Mouse (Mus musculus) hindbrain, postnatal 0 days (tissue): ENCODE measurements at regions not wholly inside any gene's neighbourhood (a gene's known extent, or its start where the extent isn't known, plus 50 kb on each side); places are given as distances from the start of the nearest gene placed in this dataset.

Experiments used
- ATAC-seq: fragments of 200-750 bp; cut with Nextera tagmentation; 2 replicates; pipeline ENCODE4 v1.8.0; 2017; ENCODE audit warnings: mild to moderate bottlenecking, moderate TSS enrichment, moderate library complexity
- DNase-seq: peaks from one replicate; pipeline ENCODE4 v3.0.0-alpha.2; 2015; ENCODE audit warnings: low spot score
- H3K27ac ChIP-seq: fragments of 300-500 bp; sonication (generic); 2 replicates; pipeline ENCODE4 v1.5.1; 2014; ENCODE audit warnings: mild to moderate bottlenecking
- H3K27me3 ChIP-seq: fragments of 300-500 bp; sonication (generic); 2 replicates; pipeline ENCODE4 v1.6.1; 2014; ENCODE audit warnings: low read length, mixed read lengths; ENCODE audit not compliant: insufficient read depth
- H3K36me3 ChIP-seq: fragments of 300-500 bp; sonication (generic); 2 replicates; pipeline ENCODE4 v1.6.1; 2014; ENCODE audit warnings: low read length, mixed read lengths; ENCODE audit not compliant: insufficient read depth
- H3K4me1 ChIP-seq: fragments of 300-500 bp; sonication (generic); 2 replicates; pipeline ENCODE4 v1.6.1; 2014; ENCODE audit warnings: antibody characterized with exemption, low read length, mixed read lengths; ENCODE audit not compliant: insufficient read depth
- H3K4me2 ChIP-seq: fragments of 300-500 bp; sonication (generic); 2 replicates; pipeline ENCODE4 v1.6.1; 2014; ENCODE audit warnings: low read depth, mild to moderate bottlenecking, low read length, moderate library complexity, mixed read lengths
- H3K4me3 ChIP-seq: fragments of 300-500 bp; sonication (generic); 2 replicates; pipeline ENCODE4 v1.5.1; 2014; ENCODE audit warnings: low read length
- H3K9ac ChIP-seq: fragments of 300-500 bp; sonication (generic); replicated peaks from 2 replicates; pipeline ENCODE4 v1.6.1; 2014; ENCODE audit warnings: mild to moderate bottlenecking, low read length, moderate library complexity, mixed read lengths
- H3K9me3 ChIP-seq: fragments of 300-500 bp; sonication (generic); 2 replicates; pipeline ENCODE4 v1.6.1; 2016; ENCODE audit warnings: low read length, mixed read lengths
- CTCF ChIP-seq: IDR thresholded peaks from 2 replicates; pipeline ENCODE4 v1.5.1; 2016; ENCODE audit warnings: antibody characterized with exemption, control low read depth, low read depth
- WGBS: fragments of 180-500 bp; shearing (Covaris S2); extraction: QIAGEN DNeasy Blood & Tissue Kit; methylation state at CpG from one replicate; pipeline ENCODE4 v1.1.7; 2014; 5-methylcytosine and 5-hydroxymethylcytosine counted together

DNA sequence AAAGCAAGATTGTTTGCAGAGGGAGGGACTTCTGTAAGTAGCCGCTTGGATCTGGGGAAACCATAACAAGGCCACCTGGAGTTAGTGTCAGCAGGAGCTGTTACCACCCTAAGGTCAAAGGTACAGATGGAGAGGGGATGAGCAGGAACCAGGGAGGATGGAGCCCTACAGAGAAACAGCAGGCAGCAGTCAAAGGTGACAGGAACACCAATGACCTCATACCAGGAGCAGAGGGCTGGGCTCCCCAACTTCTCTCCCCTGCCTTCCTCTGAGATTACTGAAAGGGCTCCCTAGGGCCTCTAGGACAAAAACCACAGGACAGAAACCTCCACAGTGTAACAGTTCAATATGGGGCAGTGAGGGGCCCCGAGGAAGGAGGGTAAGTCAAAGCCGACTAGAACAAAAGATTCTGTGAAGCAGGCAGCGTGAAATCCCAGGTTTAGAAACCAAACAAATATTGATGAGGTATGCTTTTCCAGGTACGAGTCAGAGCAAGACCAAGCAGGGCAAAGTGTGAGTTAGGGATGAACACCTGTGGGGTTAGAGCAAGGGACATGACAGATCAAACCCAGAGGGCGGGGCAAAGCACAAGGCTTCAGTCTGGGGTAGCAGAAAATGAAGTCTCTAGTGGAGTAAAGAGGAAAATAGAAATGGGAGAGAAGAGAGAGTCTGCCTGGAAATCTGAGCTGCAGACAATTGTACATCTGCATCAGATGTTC is 194.4 kb downstream of the Efnb2 start:
- H3K4me3 ChIP-seq = no peak overlapping the region

DNA sequence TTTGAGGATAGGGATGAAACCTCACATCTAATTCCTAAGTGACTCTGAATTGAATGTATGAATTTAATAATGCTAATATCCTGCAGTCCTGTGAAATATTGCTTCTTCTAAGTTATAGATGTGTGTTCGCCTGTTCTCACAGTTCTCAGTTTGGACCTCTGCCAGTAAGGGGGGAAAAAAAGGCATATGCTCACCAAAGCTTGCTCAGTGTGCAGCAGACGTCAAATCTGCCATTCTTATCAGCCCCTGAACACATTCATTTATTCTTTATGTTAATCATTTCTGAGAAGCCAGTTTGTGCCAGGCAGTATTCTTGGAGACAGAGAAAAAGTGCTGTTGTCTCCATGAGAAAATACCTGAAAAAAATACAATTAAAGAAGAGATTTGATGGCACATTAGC is 198.6 kb downstream of the Efnb2 start:
- DNase-seq (peak; percentile 42), ATAC-seq (no peak)
- TF ChIP-seq CTCF = no peak

More for the DNA sequence above, 194.4 kb downstream of the Efnb2 start:
- H3K27ac ChIP-seq = no peak overlapping the region
- ATAC-seq (no peak), DNase-seq (no peak)
- 25% methylated on average over 6 of the region's 6 CpGs for WGBS
- H3K27me3 ChIP-seq = no peaks in the 10 kb centered on the region
- H3K36me3 ChIP-seq = no peaks in the 10 kb centered on the region
- H3K4me1 ChIP-seq = no peaks in the 10 kb centered on the region; the same call in 1 of the 2 replicates
- no peak overlapping the region for H3K4me2 ChIP-seq
- H3K9me3 ChIP-seq = no peaks in the 10 kb centered on the region
- H3K9ac ChIP-seq = no peak overlapping the region
- no peak for TF ChIP-seq CTCF

DNA sequence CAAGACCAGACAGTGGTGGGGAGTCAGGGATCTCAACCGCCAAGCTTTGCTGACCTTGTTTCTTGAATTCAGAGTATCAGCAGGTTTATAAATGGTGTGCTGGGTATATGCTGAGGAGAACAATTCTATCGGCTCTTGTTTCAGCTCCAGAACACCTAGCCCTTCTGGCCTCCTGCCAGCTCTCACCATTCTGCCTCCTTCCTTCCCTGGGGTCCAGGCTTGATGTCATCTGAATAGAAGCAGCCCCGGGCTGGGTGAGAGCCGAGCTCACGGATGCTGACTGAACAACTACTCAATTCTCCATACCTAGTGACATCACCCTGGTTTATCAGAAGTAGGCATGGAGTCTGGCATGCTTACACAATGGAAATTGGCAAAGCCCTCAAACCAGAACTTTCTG is 203.5 kb downstream of the Efnb2 start:
- Histone ChIP-seq H3K4me1 (no peaks in the 10 kb centered on the region; the same call in 1 of the 2 replicates), H3K4me3 (no peak overlapping the region), H3K9ac (no peak overlapping the region), H3K36me3 (no peaks in the 10 kb centered on the region), H3K27me3 (no peaks in the 10 kb centered on the region), H3K4me2 (no peak overlapping the region), H3K9me3 (no peaks in the 10 kb centered on the region), H3K27ac (no peak overlapping the region)
- ATAC-seq = no peak
- no peak for TF ChIP-seq CTCF
- WGBS = 56% methylated on average over 5 of the region's 5 CpGs
- DNase-seq = no peak

More for the DNA sequence above, 198.6 kb downstream of the Efnb2 start:
- H3K4me2 ChIP-seq = no peak overlapping the region
- H3K36me3 ChIP-seq = no peaks in the 10 kb centered on the region
- no peak overlapping the region for H3K4me3 ChIP-seq
- no peaks in the 10 kb centered on the region for H3K27me3 ChIP-seq
- H3K9me3 ChIP-seq = no peaks in the 10 kb centered on the region
- H3K9ac ChIP-seq = no peak overlapping the region
- H3K4me1 ChIP-seq = no peaks in the 10 kb centered on the region; the same call in 1 of the 2 replicates
- H3K27ac ChIP-seq = no peak overlapping the region
- WGBS = 39% methylated on average over 2 of the region's 2 CpGs

DNA sequence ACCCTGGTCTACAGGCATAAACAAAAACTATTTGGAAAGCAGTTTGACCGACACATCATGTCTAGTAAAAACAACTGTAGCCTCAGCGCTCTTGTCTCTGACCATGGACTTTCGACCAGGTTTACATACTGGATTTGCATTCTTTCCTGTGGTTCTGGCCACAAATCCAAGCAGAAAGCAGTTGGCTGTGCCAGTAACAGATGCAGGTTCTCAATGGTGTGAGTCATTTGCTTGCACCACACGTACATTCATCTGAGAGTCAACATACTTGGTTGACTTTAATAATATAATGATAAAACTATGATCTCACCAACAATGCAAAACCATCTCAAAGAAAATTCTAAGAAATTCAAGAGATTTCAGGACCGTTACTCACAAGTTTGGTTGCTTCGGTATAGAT is 207.1 kb downstream of the Efnb2 start:
- Histone ChIP-seq H3K36me3 (no peaks in the 10 kb centered on the region), H3K4me2 (no peak overlapping the region), H3K4me3 (no peak overlapping the region), H3K4me1 (no peaks in the 10 kb centered on the region), H3K27me3 (no peaks in the 10 kb centered on the region), H3K9ac (no peak overlapping the region), H3K27ac (no peak overlapping the region), H3K9me3 (no peaks in the 10 kb centered on the region)
- no peak for DNase-seq
- ATAC-seq = no peak
- 91% methylated on average over 6 of the region's 6 CpGs for WGBS
- no peak for TF ChIP-seq CTCF

DNA sequence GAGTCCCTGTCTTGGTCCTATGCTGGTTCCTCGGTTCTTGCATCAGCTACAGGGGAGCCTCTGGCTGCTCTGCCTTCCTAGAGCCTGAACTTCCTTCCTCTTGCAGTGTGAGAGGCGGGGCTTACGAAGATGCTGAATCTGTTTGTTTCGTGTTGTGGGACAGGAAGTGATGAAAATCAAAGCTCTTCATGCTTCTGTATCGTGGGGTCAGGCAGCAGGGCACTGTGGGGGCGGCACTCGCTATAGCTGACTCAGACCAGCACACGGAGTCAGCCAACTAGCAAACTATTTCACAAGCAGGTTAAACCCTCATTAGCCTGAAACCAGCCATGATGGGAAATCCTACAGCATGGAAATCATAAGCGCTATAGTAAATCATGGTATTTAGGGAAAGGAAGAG is 208.8 kb downstream of the Efnb2 start:
- H3K9ac ChIP-seq = no peak overlapping the region
- 85% methylated on average over 9 of the region's 9 CpGs for WGBS
- H3K27me3 ChIP-seq = no peaks in the 10 kb centered on the region
- DNase-seq = no peak
- no peaks in the 10 kb centered on the region for H3K36me3 ChIP-seq
- H3K9me3 ChIP-seq = no peaks in the 10 kb centered on the region
- H3K4me1 ChIP-seq = no peaks in the 10 kb centered on the region
- H3K4me3 ChIP-seq = no peak overlapping the region
- H3K4me2 ChIP-seq = no peak overlapping the region
- no peak overlapping the region for H3K27ac ChIP-seq
- no peak for TF ChIP-seq CTCF
- no peak for ATAC-seq

DNA sequence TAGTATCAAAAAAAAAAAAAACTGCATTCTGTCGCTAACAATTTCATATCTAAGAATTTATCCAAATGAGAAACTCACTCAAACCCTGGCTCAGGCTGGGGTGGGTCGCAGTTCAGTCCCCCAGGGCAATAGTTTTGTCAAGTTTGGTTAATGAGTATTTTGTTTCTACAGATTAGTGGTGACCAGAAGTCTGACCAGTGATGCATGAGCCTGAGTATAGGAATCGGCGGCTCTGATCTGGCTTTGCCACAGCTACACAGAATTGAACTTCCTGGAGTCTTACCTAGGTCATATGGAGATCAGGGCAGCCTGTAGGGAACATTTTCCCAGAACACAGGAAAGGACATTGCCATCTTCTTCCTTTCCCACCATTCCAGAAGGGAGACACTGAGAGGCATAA is 212.1 kb downstream of the Efnb2 start:
- ATAC-seq (no peak), DNase-seq (no peak)
- TF ChIP-seq CTCF = no peak
- H3K9ac ChIP-seq = no peak overlapping the region
- WGBS = 88% methylated on average over 4 of the region's 4 CpGs
- no peak overlapping the region for H3K4me2 ChIP-seq
- H3K27ac ChIP-seq = no peak overlapping the region
- no peaks in the 10 kb centered on the region for H3K36me3 ChIP-seq
- no peaks in the 10 kb centered on the region for H3K27me3 ChIP-seq
- no peaks in the 10 kb centered on the region for H3K9me3 ChIP-seq
- H3K4me1 ChIP-seq = no peaks in the 10 kb centered on the region
- H3K4me3 ChIP-seq = no peak overlapping the region

DNA sequence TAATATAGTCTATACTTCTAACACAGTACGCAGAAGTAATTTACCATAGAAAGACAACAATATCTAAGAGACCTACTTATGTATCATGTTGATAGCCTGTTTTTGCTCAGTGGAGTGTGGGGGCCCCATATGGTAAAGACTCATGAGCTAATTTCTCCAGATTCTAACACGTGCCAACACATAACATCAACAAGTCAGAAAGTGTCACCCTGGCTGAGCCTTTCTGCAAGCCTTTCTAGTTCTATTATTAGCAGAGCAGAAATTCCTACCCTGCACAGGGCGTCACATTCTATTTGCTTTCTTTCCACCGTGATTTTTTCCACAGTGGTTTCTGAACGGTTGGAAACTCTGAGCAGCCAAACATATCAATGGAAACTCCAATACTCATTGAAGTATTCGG is 219.5 kb downstream of the Efnb2 start:
- no peak overlapping the region for H3K4me2 ChIP-seq
- H3K4me1 ChIP-seq = no peaks in the 10 kb centered on the region
- no peaks in the 10 kb centered on the region for H3K9me3 ChIP-seq
- H3K27ac ChIP-seq = no peak overlapping the region
- WGBS = 77% methylated on average over 6 of the region's 6 CpGs
- ATAC-seq (no peak), DNase-seq (no peak)
- no peaks in the 10 kb centered on the region for H3K27me3 ChIP-seq
- H3K9ac ChIP-seq = no peak overlapping the region
- TF ChIP-seq CTCF = no peak
- H3K4me3 ChIP-seq = no peak overlapping the region
- H3K36me3 ChIP-seq = no peaks in the 10 kb centered on the region
